Mouse (Mus musculus) kidney, adult 9 months (tissue): ENCODE measurements around the gene Srpk2.
A peak's percentile ranks its signal among the peaks of the same experiment; 100 is the strongest.
"Not testable (repeated sequence)": the region's sequence is repeated elsewhere in the genome, so short reads cannot be mapped to it uniquely, and the experiment has no call there.

ENCODE experiments used
- DNase-seq: peaks from one replicate; pipeline ENCODE4 v3.0.0; 2022

The Srpk2 gene

DNA sequence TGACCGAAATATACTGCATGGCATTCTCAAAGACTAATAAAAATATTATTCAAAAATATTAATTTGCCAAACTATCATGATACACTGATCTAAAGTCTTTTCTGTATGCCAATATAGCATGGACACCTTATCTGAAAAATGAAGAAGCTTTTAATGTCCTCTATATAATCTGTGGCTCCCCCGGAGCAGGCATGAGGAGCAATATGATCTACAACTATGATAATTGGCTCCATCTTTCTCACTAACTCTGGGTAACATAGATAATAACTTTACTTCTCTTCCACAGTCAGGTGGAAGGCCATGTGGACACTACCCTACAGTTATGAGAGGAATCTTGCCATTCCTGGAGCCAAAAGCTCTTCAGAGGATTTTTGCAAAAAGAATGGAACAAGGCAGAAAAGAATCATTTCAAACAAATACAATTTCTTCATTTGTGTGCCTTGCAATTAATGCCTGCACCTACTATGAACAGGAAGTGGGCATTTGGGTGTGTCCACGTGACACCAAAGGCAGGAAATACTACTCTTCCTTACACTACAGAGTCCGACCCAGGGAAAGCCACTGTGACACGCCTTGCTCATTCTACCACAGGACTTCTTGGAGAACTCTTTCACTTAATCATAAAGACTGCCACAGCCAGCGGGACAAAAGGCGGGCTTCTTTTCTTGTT, 80.2 kb downstream of the Srpk2 start:
- no peak for DNase-seq

DNA sequence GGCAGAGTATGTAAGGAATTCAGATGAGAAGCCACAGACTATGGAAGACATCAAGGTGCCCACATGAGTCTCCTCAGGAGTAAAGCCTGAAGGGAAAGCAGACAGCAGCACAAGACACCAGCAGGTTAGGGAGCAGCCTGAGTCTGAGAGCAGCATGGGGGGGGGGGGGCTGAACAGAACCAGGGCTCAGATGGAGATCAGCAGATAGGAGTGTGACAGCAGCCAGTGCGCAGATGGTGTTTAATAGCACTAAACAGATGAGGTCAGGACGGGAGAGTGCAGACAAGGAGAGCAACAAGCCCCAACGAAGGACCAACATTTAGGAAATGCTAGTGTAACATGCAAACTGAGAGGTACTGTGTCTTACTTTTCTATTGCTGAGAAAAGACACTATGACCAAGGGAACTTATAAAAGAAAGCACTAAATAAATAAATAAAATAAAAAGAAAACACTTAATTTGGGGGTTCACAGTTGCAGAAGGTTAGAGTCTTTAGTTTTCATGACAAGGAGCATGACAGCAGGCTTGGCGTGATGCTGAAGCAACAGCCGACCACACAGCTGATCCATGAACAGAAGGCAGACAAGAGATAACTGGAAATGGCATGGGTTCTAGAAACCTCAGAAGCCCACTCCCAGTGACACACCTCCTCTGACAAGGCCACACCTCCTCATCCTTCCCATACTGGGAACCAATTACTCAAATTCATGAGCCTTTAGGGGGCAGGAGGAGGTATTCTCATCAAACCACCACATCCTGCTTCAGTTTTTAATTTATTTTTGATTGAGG, 84.5 kb downstream of the Srpk2 start:
- no peak for DNase-seq

DNA sequence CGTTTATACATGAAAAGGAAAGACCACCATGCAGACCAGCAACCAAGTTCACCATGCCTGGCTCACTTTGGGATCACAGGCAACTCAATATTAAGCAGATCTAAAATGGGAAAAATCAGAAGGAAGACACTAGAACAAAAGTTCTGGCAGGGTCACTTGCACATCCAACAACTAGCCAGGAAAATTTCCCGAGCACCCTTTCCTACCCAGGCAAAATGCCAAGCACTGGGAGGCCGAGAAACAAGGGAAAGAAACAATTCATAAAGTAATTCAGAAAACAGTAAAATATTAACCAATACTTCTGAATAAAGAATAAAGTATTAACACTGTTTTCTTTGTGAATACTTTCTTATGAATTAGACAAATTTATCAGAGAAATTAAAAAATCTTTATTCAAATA, 85.2 kb downstream of the Srpk2 start:
- peak; percentile 64 for DNase-seq

DNA sequence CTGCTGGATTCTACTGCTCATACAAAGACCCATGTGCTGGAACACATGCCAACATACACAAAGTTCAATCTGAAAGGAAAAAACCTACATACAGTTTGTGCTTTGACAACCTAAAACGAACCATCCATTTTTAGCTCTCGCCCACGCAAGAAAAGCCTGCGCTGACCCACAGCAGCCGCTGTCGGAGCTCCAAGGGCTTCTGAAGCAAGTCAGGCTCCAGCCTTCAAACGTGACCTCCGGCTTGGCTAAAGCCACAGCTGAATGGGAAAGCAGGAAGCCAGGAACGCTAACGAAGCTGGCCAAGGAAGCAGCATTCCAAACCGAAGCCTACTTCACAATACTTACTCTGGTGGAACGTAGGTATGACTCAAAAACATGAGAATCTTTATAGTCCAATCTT, 85.9 kb downstream of the Srpk2 start:
- DNase-seq: peak; percentile 51

DNA sequence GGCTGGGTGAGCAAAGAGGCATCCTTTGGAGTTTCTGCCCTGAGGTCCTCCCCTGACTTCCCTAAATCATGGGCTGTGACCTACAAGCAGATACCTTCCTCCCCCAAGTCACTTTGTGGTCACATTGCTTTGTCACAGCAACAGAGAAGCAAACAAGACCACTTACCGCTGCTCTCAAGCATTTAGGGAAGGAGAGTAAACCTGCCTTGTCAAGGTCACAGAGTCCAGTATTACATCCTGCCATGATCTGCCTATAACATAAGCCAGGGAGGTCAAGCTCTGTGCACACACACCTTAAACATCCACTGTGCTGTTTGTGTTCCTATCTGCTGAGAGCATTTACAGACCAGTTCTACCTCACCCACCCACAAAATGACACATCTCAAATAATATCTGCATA, 86.4 kb downstream of the Srpk2 start:
- no peak for DNase-seq

DNA sequence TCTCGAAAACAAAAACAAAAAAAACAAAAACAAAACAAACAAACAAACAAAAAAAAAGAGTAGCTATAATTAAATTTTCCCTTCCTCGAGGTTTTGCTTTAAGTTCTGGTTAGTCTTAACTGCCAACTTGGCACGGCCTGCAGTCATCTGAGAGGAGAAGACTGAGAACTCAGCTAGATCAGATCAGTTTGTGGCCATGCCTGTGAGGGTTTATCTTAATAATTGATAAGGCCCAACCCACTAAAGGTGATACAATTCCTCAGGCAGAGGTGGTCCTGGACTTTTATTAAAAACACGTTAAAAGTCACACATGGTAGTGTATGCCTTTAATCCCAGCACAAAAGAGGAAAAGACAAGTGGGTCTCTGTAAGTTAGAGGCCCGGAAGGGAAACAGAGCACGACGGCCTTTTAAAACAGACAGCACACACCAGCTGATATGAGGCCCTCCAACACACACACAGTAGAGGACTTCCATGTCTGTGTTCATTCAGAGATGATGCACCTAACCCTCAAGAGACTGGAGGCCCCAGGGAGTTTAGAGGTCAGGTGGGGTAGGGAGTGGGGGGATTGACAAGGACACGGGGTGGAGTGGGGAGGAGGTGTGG, 87.1 kb downstream of the Srpk2 start:
- no peak for DNase-seq

DNA sequence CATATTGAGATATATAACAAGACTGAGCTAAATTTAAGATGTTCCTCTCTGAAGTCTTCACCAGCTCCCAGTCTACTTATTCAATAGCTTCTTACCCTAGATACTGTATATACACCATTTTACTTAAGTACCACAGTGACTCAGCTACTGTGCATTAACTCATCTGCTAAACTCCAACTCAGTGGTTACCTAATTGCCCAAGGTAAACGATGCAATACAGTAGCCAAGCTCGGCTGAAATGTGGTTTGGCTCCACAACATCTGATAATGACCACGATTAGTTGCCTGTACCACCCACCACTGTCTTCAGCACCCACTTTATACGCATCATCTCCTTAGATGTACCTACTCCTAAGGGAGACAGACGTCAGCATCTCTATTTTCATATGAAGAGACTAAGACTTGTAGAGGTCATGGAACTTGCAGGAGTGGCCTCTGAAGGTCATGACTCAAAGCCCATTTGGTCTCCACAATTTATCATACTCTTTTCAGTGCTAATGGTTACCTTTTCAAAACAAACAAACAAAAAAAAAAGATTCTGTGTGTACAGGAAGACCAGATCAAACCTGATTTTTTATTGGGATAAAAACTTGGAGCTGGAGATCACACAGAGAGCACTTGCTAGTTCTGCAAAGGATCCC, 88.0 kb downstream of the Srpk2 start:
- DNase-seq: no peak

DNA sequence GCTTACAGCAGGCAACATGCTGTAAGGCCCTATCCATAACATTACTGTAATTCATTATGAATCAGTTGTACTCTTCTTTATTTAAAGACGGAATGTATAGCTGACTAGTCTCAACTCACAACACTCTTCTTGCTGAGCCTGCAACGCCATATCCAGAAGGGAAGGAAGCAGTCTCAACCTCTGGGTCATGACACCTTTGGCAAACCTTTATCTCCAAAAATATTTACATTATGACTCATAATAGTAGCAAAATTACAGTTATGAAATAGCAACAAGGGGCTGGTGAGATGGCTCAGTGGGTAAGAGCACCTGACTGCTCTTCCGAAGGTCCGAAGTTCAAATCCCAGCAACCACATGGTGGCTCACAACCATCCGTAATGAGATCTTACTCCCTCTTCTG, 94.1 kb downstream of the Srpk2 start:
- DNase-seq: not testable (repeated sequence)

DNA sequence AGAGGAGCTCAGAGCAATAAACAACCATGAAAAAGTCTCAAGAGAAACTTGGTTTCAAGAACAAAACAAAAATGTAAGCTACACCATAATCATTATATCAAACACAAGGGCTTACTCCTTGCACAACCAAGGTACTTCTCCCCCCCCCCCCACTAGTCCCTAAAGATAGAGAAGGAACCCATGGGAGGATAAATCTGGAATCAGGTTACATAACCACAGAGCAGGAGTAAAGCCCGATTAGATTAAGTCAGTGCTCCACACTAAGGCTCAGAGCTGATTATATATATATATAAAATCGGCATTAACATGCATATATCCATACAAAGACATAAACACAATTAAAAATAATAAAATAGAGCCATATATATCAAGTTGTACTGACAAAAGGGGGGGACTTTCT, 96.8 kb downstream of the Srpk2 start:
- no peak for DNase-seq

DNA sequence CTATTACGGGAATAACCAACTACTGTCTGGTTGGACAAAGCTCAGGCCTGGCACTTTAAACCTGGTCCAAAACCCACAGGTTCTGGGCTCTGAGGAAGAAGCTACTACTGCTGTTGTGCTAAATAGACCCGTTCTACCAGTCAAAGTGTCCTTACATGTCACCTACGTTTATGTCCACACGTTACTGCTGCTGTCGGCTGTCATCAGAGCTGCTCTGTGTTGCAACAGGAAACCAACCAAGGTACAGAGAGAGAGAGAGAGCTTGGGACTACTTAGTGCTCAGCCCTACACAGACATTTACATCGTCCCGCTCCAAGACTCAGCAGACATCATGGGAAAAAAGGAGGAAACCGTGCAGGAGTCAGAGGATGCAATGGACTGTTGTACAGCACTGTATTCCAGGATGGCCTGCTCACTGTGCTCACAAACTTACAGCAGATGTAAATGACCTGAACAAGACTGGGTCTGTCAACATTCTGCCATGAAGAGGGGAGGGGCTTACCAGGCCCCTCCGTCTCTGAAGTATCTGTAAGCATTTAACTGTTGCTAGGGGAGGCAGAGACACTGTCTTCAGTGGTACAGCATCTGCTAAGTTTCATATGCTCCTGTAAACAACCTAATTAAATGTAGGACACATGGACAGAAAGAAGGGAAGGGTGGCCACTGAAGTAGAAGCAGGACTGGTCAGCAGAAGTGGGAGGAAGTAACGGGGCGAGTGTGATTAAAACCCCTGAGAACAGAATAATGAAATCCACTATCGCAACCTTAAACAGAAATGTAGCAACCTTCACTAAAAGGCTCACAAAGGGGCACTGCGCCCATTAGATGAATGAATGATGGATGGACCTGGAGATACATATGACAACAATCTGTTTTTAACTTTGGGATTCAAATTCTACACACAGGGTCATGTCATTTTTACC, 97.6 kb downstream of the Srpk2 start:
- no peak for DNase-seq

DNA sequence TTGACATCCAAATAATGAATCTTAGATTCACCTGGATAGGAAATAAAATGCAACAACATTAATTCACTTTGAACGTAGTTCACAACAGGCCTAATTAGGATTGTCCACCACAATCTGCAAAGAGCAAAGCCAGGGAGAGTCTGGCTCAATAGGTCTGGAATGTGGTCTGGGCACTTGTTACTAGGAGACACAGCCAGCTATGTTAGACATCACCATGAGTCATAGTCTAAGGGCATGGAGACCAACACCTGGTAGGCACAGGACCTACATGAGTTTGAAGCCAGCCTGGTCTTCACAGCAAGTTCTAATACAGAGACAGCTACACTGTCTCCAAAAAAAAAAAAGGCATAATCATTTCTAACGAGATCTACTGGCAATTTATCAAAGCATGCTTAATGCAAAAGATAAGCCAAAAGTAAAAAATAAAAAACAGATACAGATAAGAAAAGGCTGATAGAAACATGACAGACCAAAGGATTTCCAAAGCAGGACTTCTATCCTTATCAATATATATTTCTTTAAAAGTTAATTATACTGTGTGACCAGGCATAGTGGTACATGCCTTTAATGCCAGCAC, 102.8 kb downstream of the Srpk2 start:
- no peak for DNase-seq

DNA sequence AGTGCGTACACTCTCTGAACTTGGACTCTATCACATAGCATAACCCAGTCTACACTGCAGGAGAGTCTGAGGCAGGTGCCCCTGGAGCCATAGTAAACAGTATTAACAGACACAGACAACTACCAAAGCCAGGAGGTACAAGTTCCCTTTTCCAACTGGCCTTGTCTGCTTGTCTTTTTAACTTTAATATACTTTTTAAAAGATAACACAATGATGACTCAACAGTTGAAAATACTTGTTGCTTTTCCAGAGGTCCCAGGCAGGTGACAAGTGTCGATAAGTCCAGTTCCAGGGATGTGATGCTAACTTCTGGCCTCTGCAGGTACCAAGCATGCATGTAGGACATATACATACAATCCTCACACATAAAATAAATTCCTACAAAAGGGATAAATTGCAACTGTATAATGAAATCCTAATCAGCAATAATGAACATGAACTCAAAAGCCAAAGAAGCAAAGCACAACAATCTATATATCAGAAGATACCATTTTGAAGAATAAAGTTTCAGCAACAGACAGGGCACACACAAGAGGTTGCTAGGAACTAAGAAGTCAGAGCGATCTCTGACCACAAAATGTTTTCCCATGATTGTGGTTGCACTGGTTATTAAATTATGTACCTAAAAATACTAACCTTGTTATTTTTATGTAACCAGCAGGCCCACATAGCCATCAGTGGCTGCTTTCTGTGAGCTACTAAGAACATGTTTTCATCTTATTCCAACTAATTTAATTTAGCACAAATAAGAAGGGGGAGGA, 105.1 kb downstream of the Srpk2 start:
- no peak for DNase-seq

DNA sequence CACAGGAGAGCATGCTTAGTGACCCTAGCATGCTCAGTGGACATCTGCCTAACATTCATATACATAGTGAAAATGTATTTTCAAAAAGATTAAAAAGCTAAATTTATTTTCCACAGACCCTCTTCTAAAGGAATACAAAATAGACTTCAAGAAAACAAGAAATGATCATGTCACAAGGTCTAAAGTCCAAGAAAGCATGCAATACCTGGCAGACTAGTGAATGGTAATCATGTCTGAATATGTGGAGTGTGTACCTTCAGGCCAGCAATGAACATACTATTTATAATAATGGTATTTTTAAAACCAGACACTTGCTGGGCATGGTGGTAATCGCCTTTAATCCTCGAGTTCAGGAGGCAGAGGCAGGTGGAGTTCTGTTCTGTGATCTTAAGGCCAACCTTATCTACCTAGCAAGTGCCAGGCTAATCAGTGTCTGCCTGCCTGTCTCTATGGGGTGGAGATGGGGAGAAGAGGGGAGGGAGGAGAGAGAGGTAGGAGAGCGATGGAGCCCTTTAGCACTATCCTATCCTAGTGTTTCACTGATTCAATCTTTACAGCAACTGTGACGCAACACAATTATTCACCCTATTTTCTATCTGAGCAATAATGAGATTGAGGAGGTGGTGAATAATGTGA, 106.0 kb downstream of the Srpk2 start:
- DNase-seq: no peak

DNA sequence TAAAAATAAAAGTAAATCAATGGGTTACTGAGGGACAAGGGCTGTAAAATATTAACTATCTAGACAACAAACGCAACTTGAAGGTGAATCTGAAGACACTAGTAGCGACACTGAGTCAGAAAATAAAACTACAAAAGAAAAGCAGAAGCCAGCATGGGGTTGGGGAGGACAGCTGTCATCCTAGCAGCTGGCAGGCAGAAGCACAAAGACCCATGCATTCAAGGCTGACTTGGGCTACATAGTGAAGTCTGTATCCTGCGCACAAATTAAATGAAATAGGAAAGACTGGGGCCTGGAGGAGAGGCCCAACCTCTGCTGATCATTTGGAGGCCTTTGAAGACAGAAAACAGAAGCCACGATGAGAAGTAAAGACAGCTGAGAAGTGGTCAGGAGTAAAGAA, 106.6 kb downstream of the Srpk2 start:
- no peak for DNase-seq

DNA sequence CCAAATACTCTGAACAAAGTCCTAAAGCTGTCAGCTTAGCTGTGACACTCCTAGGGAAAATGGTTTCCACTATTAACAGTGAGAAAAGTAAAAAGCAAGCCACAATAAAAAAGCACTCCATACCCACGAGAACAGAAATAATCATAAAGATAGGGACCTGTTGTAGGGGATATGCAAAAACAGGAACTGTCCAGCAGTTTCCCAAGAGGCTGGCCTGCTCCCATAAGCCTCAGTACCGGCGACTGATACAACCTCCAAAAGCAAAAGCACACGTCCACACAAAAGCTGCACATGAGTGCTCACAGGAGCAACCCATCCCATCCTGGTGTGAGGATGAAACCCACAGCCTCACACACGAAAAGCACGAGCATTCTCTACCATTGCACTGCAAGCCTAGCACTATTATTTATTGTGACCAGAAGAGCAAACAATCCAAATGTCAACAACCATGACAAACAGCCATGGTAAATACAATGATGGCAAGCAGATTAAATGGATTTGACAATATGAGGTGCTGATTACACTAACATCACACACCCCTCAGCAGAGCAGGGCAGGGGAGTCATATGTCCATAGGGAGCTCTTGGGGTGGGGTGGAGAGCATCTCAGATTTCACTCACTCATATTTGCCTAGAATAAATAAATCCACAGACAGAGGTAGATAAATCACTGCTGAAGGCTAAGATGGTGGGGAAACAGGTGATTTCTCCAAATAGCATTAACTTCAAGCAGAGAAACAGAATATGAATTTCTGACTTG, 107.9 kb downstream of the Srpk2 start:
- no peak for DNase-seq

DNA sequence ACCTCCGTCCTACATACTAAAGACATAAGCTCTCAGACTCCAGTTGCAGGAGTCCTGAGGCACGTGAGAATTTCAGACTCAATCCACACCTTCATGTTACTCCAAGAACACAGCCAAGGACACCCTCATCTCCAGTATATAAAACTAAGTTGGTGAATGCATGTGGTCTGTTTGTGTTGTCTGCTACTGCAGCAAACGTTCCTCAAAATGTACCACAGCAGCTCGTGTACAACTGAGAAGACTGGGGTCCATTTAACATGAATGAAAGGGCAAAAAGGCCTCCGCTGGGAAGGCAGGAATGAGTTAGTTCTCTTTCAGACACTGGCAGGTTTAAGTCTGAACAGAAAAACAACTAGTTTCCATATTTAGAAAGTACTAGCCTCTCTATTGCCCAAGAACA, 110.5 kb downstream of the Srpk2 start:
- DNase-seq: no peak

DNA sequence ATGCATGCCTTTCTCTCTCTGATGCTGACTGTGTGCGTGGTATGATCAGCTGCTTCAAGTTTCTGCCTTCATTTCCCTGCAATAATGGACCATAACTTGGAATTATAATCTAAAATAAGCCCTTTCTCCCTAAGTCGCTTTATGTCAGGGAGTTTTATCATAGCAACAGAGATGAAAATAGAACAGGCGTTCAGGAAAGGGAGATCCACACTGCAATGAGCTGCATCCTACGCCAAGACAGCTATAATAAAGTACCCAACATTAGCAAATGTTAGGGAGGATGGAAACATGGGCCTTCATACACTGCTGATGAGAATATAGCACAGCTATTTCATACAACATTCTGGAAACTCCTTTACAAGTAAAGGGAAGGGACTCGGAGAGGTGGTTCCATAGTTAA, 116.2 kb downstream of the Srpk2 start:
- DNase-seq: no peak

DNA sequence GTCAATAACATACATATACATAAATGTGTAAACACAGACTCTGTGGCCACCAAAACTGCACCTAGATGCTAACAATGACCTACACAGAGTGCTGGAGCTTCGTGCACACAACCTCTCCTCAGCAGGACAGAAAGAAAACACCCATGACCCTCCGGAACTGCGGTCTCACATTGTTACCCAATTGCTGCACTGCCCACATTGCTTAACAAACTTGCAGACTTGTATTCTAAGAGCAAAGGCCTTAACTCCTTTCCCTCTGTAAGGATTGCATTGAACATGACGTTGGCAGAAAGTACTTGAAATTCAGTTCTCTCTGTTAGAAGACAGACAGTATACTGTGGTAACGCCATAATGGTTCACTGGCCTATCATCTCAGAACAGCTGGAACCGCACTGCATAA, 118.0 kb downstream of the Srpk2 start:
- no peak for DNase-seq

DNA sequence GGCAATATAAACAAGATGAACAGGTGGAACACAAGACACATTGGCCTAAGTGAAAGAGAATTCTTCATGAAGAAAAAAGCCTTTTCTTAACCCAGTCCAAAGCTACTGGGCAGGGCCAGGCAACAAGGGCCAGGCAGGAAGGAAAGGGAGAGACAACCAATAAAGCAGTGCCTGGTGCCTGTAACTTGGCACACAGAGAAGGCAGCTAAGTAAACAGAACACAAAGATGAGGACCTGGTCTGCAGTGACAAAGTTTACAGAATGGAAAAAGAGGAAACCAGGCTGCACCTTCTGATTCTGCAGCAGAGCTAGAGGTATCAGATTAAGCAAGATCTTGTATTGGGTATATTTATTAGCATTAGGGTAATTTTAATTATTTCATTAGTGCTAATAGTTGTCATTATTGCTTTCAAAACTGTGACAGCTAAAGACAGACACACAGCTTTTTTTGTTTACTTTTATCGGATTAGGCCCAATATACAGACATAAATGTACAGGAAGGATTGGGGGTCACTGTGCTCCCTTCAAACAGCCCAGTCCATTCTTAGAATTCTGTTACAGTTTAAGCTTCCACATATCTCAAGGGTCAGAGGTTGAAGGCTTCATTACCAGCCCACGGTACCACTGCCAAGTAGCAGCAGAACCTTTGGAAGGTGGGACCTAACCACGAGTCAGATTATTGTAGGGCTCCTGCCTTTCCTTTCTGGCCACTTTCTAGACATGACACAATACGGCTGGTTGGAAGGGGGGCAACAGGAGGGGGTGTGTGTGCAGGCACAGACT, 121.9 kb downstream of the Srpk2 start:
- DNase-seq: peak; percentile 42
